Mouse (Mus musculus) limb, embryonic 12.5 days (tissue): ENCODE data around the gene Zfp87. TPM values are rescaled to one million over a fixed set of nuclear protein-coding genes. Genes with fewer than 3 reads are reported as not detected.

Experiments
- ATAC-seq: fragments of 200-750 bp; cut with Nextera tagmentation; 2 replicates; pipeline ENCODE4 v1.8.0; 2017; ENCODE audit warnings: low read depth, moderate TSS enrichment; ENCODE audit not compliant: insufficient number of reproducible peaks, insufficient read depth, low FRiP score, low TSS enrichment
- H3K27ac ChIP-seq: fragments of 300-500 bp; sonication (generic); 2 replicates; pipeline ENCODE4 v1.5.1; 2016; ENCODE audit warnings: mild to moderate bottlenecking, moderate library complexity
- H3K27me3 ChIP-seq: fragments of 300-500 bp; sonication (generic); 2 replicates; pipeline ENCODE4 v1.6.1; 2016; ENCODE audit warnings: mild to moderate bottlenecking, moderate library complexity
- H3K36me3 ChIP-seq: fragments of 300-500 bp; sonication (generic); 2 replicates; pipeline ENCODE4 v1.6.1; 2016; ENCODE audit warnings: mild to moderate bottlenecking, moderate library complexity
- H3K4me1 ChIP-seq: fragments of 300-500 bp; sonication (generic); replicated peaks from 2 replicates; pipeline ENCODE4 v1.6.1; 2016
- H3K4me2 ChIP-seq: fragments of 300-500 bp; sonication (generic); 2 replicates; pipeline ENCODE4 v1.6.1; 2016; ENCODE audit warnings: mild to moderate bottlenecking, moderate library complexity
- H3K4me3 ChIP-seq: fragments of 300-500 bp; sonication (generic); replicated peaks from 2 replicates; pipeline ENCODE4 v1.5.1; 2016; ENCODE audit warnings: mild to moderate bottlenecking
- H3K9ac ChIP-seq: fragments of 300-500 bp; sonication (generic); replicated peaks from 2 replicates; pipeline ENCODE4 v1.6.1; 2016; ENCODE audit warnings: mild to moderate bottlenecking, moderate library complexity
- H3K9me3 ChIP-seq: fragments of 300-500 bp; sonication (generic); 2 replicates; pipeline ENCODE4 v1.6.1; 2016; ENCODE audit warnings: mild to moderate bottlenecking, moderate library complexity
- WGBS: fragments of 180-500 bp; shearing (Covaris S2); methylation state at CpG from one replicate; pipeline ENCODE4 v1.1.7; 2016; 5-methylcytosine and 5-hydroxymethylcytosine counted together
- polyA plus RNA-seq: library from polyadenylated mRNA; unstranded; fragments of >200 nt; fragmentation: Nextera tagmentation; extraction: Ambion mirVana; gene quantifications from 2 replicates; pipeline ENCODE4 v1.2.1, GENCODE M21; 2016

The Zfp87 gene
- 26.3 and 26.5 TPM in 2 replicates for polyA plus RNA-seq

DNA sequence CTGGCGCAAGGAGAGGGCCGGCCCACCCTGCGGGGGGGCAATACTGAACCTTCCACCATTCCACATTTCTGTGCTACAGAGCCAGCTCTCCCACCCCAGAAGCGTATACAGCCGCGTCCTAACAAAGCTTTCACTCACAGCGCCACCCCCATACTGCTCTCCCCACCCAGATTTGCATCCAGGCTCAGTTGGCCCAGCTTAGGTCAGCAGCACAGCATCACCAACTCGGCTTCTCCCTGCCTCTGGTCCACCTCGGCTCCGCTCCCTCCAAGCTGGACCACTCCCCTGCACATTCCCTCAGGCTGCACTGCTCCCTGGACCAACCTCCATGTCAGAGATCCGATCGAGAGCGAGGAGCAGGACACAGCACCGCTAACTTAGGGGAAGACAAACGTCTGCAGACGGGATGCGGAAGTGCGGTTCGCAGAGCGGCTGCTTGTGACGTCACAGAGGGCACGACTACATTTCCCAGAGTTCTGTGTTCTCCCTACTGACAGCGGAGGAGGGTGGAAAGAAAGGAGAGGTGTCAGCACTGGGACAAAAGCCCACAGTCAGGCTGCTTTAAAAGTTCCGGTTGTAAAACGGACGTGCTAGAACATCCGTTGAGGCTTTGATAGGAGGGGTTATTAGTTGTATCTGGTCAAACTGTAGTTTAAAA, at the start of gene Zfp87, which contains the start of gene Gm26965:
Gene Zfp87, minus strand, starts transcription at position 425 of the 658 bp plus-strand sequence.
Gene Gm26965, minus strand, starts transcription at position 399 of the 658 bp plus-strand sequence.
- peak within 1 kb of the TSS; percentile 74 for H3K4me2 ChIP-seq
- H3K9ac ChIP-seq = peak within 1 kb of the TSS; percentile 80
- H3K36me3 ChIP-seq = peaks cover 6% of the 10 kb centered on the region; the same call in 1 of the 2 replicates
- peak; percentile 97 for ATAC-seq
- peak within 1 kb of the TSS; percentile 85 for H3K27ac ChIP-seq
- H3K9me3 ChIP-seq = no peaks in the 10 kb centered on the region
- H3K27me3 ChIP-seq = no peaks in the 10 kb centered on the region
- WGBS = under 1% methylated on average over 27 of the region's 27 CpGs
- H3K4me1 ChIP-seq = peaks cover 10% of the 10 kb centered on the region
- peak within 1 kb of the TSS; percentile 79 for H3K4me3 ChIP-seq

DNA sequence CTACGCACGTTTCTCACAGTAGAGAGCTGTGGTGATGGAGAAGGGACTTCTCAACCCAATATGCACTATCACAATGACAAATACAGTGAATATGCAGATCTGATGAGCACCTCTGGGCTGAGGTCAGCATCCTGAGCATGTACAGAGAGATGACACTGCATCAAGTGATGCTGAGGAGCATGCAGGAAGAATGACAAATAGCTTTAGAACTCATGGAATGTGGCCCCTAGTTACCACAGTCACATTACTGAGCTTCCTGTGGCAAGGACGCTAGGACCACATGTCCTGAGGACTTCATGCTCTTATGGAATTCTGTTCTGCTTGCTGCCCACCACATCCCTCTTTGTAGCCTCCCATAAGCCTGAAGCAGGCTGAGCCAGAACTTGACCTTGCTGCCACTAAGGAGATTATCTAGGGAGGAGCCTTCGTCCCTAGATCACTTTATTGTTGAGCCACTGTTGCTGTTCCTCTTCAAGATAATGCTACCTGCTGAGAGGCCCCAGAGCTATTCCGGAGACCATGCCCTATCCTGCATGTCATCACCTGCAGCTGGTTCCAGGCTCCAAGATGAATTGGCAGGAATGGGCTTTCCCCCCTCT, 46.7 kb upstream of the Zfp87 start:
- H3K36me3 ChIP-seq = no peaks in the 10 kb centered on the region
- H3K27ac ChIP-seq = no peak overlapping the region
- H3K9me3 ChIP-seq = no peaks in the 10 kb centered on the region
- no peak for ATAC-seq
- WGBS = 66% methylated on average over 5 of the region's 5 CpGs
- no peaks in the 10 kb centered on the region for H3K4me1 ChIP-seq
- no peak overlapping the region for H3K4me2 ChIP-seq
- H3K4me3 ChIP-seq = no peak overlapping the region
- H3K27me3 ChIP-seq = no peaks in the 10 kb centered on the region
- H3K9ac ChIP-seq = no peak overlapping the region

DNA sequence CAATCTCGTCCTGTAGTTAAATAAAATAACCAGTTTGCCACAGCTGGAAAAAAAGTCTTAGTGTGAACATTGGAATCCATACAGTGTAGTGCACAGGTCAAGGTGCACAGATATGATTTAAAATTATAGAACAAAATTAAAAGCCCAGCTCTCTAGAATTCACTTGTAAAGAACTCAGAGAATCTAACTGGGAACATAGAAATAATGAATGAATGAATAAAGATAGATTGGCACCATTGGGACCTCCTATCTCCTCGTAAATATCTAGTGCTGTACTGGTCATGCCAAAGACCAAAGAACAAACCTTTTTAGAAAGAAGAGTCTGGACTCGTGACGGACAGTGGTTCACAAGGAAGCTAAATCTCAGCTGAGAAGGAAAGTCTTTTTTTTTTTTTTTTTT, 27.8 kb upstream of the Zfp87 start, which contains the start of gene Zfp748:
Gene Zfp748, minus strand, starts transcription at position 101 of the 400 bp plus-strand sequence.
- 0 out of 2 replicates have a peak, but pooled peaks have one; percentile 11 for ATAC-seq
- Histone ChIP-seq H3K4me3 (peak within 1 kb of the TSS; percentile 82), H3K4me1 (peaks cover 8% of the 10 kb centered on the region), H3K9me3 (no peaks in the 10 kb centered on the region), H3K36me3 (no peaks in the 10 kb centered on the region), H3K9ac (peak within 1 kb of the TSS; percentile 84), H3K4me2 (peak within 1 kb of the TSS; percentile 70), H3K27me3 (no peaks in the 10 kb centered on the region), H3K27ac (peak within 1 kb of the TSS; percentile 94)
- 77% methylated on average over 4 of the region's 4 CpGs for WGBS

DNA sequence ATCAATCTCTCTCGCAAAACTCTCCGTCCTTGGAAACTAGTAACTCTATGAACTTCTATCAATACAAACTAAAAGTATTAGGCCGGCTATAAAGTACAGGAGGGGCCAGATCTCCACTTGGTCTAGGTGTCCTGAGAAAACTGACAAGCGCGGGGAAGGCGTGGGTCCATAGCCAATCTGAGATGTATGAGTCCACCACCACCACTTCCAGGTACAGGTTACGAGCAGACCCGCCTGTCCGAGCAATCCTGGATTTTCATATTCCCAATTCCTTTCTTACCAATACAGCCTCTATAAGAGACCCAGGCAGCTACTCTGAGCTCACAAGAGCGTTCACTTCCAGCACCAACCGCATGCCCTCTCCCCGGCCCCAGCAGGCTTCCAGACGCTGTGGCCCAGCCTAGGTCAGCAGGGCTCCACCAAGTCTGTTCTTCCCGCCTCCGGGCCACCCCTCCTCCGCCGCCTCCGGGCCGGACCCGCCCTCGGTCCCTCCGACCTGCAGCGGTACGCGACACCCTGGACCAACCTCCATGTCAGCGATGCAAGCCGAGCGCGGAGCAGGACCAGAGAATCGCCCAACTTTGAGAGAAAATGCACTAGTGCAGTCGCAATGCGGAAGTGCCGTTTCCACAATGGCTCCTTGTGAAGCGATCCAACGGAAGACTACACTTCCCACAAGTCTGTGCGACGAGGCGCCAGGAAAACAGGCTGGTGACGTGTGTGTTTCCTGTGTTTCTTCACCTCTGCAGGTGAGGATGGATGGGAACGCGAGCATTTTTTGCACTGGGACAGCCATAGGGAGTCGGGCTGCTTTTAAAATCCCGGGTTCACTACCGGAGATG, 26.7 kb upstream of the Zfp87 start:
- WGBS = under 1% methylated on average over 44 of the region's 44 CpGs
- Histone ChIP-seq H3K27ac (peak overlapping the region; percentile 94), H3K36me3 (no peaks in the 10 kb centered on the region), H3K4me1 (peaks cover 8% of the 10 kb centered on the region), H3K4me3 (peak overlapping the region; percentile 82), H3K27me3 (no peaks in the 10 kb centered on the region), H3K4me2 (peak overlapping the region; percentile 70), H3K9ac (peak overlapping the region; percentile 84), H3K9me3 (no peaks in the 10 kb centered on the region)
- ATAC-seq = peak; percentile 98

DNA sequence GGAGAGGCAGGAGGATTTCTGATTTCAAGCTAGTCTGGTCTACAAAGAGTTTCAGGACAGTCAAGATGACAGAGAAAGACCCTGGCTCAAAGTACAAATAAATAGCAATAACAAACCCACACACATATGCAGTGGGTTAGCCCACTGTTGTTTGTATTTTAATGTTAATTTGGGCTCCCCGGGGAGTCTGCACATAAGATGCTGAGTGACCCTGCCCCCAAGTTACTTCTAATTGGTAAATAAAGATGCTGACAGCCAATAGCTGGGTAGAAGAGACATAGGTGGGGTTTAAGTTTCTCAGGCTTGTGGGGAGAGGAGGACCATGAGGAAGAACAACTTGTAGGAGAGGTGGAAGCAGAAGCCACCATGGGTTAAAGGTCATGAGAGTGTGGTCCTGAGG, 20.0 kb upstream of the Zfp87 start:
- H3K4me3 ChIP-seq = no peak overlapping the region
- no peak for ATAC-seq
- no peaks in the 10 kb centered on the region for H3K4me1 ChIP-seq
- peaks cover 2% of the 10 kb centered on the region; the same call in 1 of the 2 replicates for H3K9me3 ChIP-seq
- peaks cover 45% of the 10 kb centered on the region for H3K36me3 ChIP-seq
- H3K9ac ChIP-seq = no peak overlapping the region
- no peak overlapping the region for H3K4me2 ChIP-seq
- 84% methylated on average over 1 of the region's 1 CpGs for WGBS
- no peak overlapping the region for H3K27ac ChIP-seq
- H3K27me3 ChIP-seq = no peaks in the 10 kb centered on the region

DNA sequence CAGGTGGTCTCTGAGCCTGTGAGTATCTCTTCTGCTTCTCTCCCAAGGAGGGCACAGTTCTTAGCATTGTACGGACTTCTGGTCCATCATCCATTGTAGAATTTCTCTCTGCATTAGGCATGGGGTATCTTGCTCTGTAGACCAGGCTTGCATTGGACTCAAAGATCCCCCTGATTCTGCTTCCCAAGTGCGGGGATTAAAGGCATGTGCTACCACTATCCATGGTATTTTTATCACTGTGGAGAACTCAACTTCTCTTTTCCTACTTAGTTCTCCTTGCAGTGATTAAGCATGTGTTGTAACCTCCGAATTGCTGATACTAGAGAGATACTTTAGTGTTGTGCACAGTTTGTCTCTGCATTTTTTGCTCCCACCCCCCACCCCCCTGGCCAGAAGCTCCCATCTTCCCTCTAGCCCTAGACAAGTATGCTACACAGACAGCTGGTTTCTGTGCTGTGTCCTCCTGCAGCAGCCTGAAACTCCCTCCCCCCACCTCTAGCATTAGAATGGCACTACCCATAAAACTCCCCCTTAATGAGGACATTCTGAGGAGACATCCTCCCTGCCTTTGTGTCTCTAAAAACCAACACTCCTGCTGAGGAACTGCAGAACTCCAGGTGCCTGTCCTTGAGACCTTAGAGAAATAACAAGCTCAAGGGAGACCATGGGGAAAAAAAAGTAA, 1.2 kb upstream of the Zfp87 start:
- 73% methylated on average over 3 of the region's 3 CpGs for WGBS
- Histone ChIP-seq H3K9me3 (no peaks in the 10 kb centered on the region), H3K27ac (no peak overlapping the region), H3K4me2 (no peak overlapping the region), H3K4me1 (peaks cover 10% of the 10 kb centered on the region), H3K9ac (no peak overlapping the region), H3K27me3 (no peaks in the 10 kb centered on the region), H3K4me3 (no peak overlapping the region), H3K36me3 (no peaks in the 10 kb centered on the region)
- no peak for ATAC-seq

DNA sequence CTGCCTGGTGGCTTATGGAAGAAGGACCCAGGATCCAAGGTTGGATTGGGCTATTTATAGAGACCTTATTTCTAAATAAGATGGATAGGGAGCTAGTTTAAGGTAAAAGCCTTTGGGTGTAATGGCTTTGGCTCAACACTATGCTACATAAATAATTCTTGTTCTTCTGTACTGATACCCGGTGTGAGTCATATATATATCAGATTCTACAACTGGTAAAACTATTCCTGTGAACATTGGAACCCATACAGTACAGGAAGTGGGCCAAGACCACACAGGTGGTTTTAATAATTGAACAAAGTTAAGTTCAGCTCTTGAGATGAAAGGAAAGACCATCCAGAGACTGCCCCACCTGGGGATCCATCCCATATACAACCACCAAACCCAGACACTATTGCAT, 25.1 kb downstream of the Zfp87 start:
- no peak overlapping the region for H3K27ac ChIP-seq
- peaks cover 7% of the 10 kb centered on the region for H3K4me1 ChIP-seq
- no peak overlapping the region for H3K9ac ChIP-seq
- no peaks in the 10 kb centered on the region for H3K9me3 ChIP-seq
- H3K4me2 ChIP-seq = peak overlapping the region; percentile 71; the same call in 1 of the 2 replicates
- peaks cover 3% of the 10 kb centered on the region; the same call in 1 of the 2 replicates for H3K36me3 ChIP-seq
- H3K27me3 ChIP-seq = no peaks in the 10 kb centered on the region
- peak overlapping the region; percentile 67; the same call in 1 of the 2 replicates for H3K4me3 ChIP-seq
- 72% methylated on average over 1 of the region's 1 CpGs for WGBS
- ATAC-seq = peak; percentile 56; the same call in 1 of the 2 replicates

DNA sequence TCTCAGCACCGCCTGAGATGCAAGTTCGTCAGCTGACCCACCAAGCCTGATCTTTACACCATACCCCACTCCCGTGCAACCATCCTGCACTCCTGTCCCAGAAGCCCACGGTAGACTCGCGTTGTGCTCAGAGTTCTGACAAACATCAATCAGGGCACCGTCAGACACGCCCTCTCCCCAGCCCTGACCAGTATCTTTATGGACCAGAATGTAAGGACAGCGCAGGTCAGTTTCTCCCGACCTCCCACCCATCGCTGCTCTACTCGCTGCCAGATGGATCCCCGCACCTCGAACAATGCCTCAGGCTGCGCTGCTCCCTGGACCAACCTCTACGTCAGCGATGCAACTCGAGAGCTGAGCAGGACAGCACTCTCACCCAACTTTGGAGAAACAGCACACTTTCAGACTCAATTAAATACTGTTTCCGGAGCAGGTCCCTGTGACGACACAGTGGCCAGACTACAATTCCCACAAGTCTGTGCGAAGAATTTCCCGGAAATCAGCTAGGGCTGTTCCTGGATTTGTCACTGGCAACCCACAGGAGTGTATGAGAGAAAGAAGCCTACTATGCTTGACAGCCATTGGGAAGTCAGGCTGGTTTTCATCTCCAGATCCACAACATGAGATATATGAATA, 25.8 kb downstream of the Zfp87 start, which contains the start of gene Zfp58:
Gene Zfp58, minus strand, starts transcription at position 472 of the 636 bp plus-strand sequence.
- peak; percentile 94 for ATAC-seq
- H3K27ac ChIP-seq = no peak within 1 kb of the TSS
- H3K9me3 ChIP-seq = 0 out of 2 replicates have a peak, but pooled peaks cover under 1% of the 10 kb centered on the region
- peak within 1 kb of the TSS; percentile 86 for H3K9ac ChIP-seq
- H3K4me3 ChIP-seq = peak within 1 kb of the TSS; percentile 67
- no peaks in the 10 kb centered on the region for H3K27me3 ChIP-seq
- peaks cover 7% of the 10 kb centered on the region for H3K4me1 ChIP-seq
- WGBS = 2% methylated on average over 22 of the region's 22 CpGs
- H3K36me3 ChIP-seq = peaks cover 8% of the 10 kb centered on the region
- peak within 1 kb of the TSS; percentile 71 for H3K4me2 ChIP-seq

DNA sequence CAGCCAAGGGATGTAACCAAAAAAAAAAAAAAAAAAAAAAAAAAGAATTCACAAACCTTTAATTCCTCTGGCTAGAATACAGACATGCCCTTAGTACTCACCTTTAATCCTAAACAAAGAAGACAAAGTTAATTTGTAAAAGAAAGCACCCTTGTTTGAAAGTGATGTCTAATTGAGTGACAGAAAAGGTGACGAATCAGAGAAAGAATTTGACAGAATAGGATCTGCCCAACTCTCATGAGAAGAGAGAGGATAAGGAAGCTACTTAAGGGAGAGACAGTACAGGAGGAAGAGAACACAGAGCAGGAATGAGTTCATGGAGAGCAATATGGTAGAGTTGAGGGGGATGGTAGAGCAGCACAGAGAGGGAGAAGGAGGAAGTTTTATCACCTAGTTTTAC, 30.3 kb downstream of the Zfp87 start:
- 90% methylated on average over 1 of the region's 1 CpGs for WGBS
- Histone ChIP-seq H3K4me3 (no peak overlapping the region), H3K9me3 (peaks cover 18% of the 10 kb centered on the region), H3K4me1 (peaks cover 7% of the 10 kb centered on the region), H3K36me3 (peaks cover 52% of the 10 kb centered on the region), H3K4me2 (no peak overlapping the region), H3K9ac (no peak overlapping the region), H3K27ac (no peak overlapping the region), H3K27me3 (no peaks in the 10 kb centered on the region)
- ATAC-seq = no peak

DNA sequence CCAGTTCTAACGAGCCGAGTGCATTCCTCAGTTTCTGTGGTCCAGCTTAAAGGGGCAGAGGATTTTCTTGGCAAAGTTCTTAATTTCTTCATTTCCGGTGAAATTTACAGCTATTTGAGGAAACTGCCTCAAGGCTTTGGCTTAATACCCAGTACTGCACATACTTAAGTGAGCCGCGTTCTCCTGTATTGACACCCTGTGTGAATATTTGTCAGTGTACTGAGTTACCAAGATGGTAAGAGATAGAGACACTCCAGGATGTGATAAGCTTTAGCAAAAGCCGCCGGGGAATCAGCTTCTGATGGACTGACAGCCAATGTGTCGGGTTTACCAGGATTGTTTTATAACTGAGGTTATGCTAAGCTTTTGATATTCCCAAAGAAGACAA, 41.6 kb downstream of the Zfp87 start:
- Histone ChIP-seq H3K9ac (peak overlapping the region; percentile 61; the same call in 1 of the 2 replicates), H3K4me3 (peak overlapping the region; percentile 58), H3K36me3 (peaks cover 21% of the 10 kb centered on the region), H3K4me1 (0 out of 2 replicates have a peak, but pooled peaks cover 4% of the 10 kb centered on the region), H3K27me3 (no peaks in the 10 kb centered on the region), H3K27ac (peak overlapping the region; percentile 37; the same call in 1 of the 2 replicates), H3K4me2 (peak overlapping the region; percentile 64), H3K9me3 (peaks cover 5% of the 10 kb centered on the region; the same call in 1 of the 2 replicates)
- 45% methylated on average over 8 of the region's 8 CpGs for WGBS
- peak; percentile 29; the same call in 1 of the 2 replicates for ATAC-seq
